Mouse (Mus musculus) kidney, embryonic 14.5 days (tissue): ENCODE data around the gene Gm28048. TPM values are rescaled to one million over a fixed set of nuclear protein-coding genes. Genes with fewer than 3 reads are reported as not detected.

Experiments
- ATAC-seq: fragments of 200-750 bp; cut with Nextera tagmentation; 2 replicates; pipeline ENCODE4 v1.8.0; 2017; ENCODE audit warnings: moderate number of reproducible peaks, mild to moderate bottlenecking, moderate TSS enrichment, moderate library complexity; ENCODE audit not compliant: low FRiP score, low TSS enrichment
- H3K27ac ChIP-seq: fragments of 300-500 bp; sonication (generic); 2 replicates; pipeline ENCODE4 v1.5.1; 2014; ENCODE audit warnings: low read depth, mild to moderate bottlenecking, low read length, moderate library complexity, mixed read lengths
- H3K27me3 ChIP-seq: fragments of 300-500 bp; sonication (generic); 2 replicates; pipeline ENCODE4 v1.6.1; 2014; ENCODE audit warnings: mild to moderate bottlenecking, low read length; ENCODE audit not compliant: control insufficient read depth, insufficient read depth
- H3K36me3 ChIP-seq: fragments of 300-500 bp; sonication (generic); 2 replicates; pipeline ENCODE4 v1.6.1; 2014; ENCODE audit warnings: low read length, mixed read lengths; ENCODE audit not compliant: control insufficient read depth, insufficient read depth
- H3K4me1 ChIP-seq: fragments of 300-500 bp; sonication (generic); 2 replicates; pipeline ENCODE4 v1.6.1; 2014; ENCODE audit warnings: low read length, mixed read lengths; ENCODE audit not compliant: control insufficient read depth, insufficient read depth
- H3K4me2 ChIP-seq: fragments of 300-500 bp; sonication (generic); replicated peaks from 2 replicates; pipeline ENCODE4 v1.6.1; 2014; ENCODE audit warnings: low read depth, mild to moderate bottlenecking, low read length
- H3K4me3 ChIP-seq: fragments of 300-500 bp; sonication (generic); 2 replicates; pipeline ENCODE4 v1.5.1; 2014; ENCODE audit warnings: mild to moderate bottlenecking, low read length
- H3K9ac ChIP-seq: fragments of 300-500 bp; sonication (generic); 2 replicates; pipeline ENCODE4 v1.6.1; 2014; ENCODE audit warnings: low read depth, mild to moderate bottlenecking, low read length, moderate library complexity
- H3K9me3 ChIP-seq: fragments of 300-500 bp; sonication (generic); 2 replicates; pipeline ENCODE4 v1.6.1; 2016; ENCODE audit warnings: low read length; ENCODE audit not compliant: control insufficient read depth
- WGBS: fragments of 180-500 bp; shearing (Covaris S2); extraction: QIAGEN DNeasy Blood & Tissue Kit; methylation state at CpG from one replicate; pipeline ENCODE4 v1.1.7; 2014; 5-methylcytosine and 5-hydroxymethylcytosine counted together
- polyA plus RNA-seq: library from polyadenylated mRNA; unstranded; fragments of >200 nt; fragmentation: Nextera tagmentation; extraction: Ambion mirVana; gene quantifications from 2 replicates; pipeline ENCODE4 v1.2.1, GENCODE M21; 2014

The Gm28048 gene
- polyA plus RNA-seq, 1 experiment from 2014 or later, result 19.7 TPM

DNA sequence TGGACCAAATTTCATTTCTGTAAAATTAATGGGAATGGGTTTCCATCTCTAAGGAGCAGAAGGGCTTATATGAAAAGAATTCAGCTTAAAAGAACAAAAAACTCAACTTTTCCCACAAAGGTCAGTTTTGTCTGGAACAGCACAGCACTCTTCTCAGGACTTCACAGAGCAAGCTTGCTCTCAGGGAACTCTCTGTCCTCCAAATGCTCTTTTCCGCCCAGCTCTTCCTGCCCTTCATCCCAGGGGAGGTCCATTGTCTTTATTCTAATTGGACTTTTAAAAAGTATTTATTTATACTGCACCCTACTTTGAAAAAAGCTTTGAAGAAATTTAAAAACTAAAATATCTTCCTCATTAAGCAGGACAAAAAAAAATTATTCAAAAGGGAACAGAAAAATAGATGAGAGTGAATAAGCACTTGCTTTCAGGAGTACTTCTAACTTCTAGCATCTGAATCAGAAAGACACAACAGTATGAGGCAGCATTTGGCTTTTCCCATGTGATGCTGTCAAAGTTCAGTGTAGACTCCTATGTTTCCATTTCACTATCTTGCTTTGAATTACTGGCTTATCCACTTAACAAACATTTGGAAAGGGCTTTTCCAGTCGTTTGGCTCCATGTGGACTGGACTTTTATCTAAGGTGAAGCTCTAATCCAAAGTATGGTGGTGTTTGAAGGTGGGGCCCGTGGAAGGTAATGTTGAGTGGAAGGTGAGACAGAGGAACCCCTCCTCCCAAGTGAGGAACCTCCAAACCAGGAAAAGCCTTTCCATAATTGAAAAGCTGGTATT lies 101.3 kb downstream of the Gm28048 start:
- Histone ChIP-seq H3K27ac (no peak overlapping the region), H3K4me3 (no peak overlapping the region), H3K36me3 (no peaks in the 10 kb centered on the region), H3K27me3 (no peaks in the 10 kb centered on the region), H3K4me1 (no peaks in the 10 kb centered on the region), H3K9ac (no peak overlapping the region), H3K9me3 (no peaks in the 10 kb centered on the region), H3K4me2 (no peak overlapping the region)
- 74% methylated on average over 3 of the region's 3 CpGs for WGBS
- no peak for ATAC-seq

DNA sequence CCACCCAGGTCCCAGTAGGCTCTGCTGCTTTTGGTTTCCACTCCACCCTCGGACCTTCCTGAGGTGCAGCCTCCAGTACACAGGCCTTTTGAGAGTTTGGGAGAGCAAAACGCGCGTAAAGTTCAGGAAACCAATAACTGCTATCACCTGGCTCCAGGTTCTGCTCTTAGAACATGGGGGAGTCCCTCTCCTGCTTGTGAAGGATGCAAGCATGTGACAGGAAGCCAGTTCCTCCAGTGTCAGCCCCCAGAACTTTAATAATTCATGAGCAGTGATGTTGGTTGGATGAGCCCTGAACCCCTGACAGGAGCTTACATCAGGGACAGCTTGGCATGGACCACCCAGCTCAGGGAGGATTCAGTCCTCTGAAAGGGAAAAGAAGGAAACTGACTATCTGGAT lies 102.2 kb downstream of the Gm28048 start:
- WGBS, result 86% methylated on average over 4 of the region's 4 CpGs
- no peak for ATAC-seq

GRCm38 (mm10) chr11:22876680-22877330 lies 105.1 kb downstream of the Gm28048 start:
- peaks cover 3% of the 10 kb centered on the region for H3K4me1 ChIP-seq
- H3K27me3 ChIP-seq, result no peaks in the 10 kb centered on the region
- no peaks in the 10 kb centered on the region for H3K36me3 ChIP-seq
- no peak overlapping the region for H3K27ac ChIP-seq
- H3K4me3 ChIP-seq, result no peak overlapping the region
- no peak for ATAC-seq
- no peak overlapping the region for H3K9ac ChIP-seq
- H3K4me2 ChIP-seq, result no peak overlapping the region
- 84% methylated on average over 3 of the region's 3 CpGs for WGBS
- H3K9me3 ChIP-seq, result no peaks in the 10 kb centered on the region

More for the DNA sequence above, 102.2 kb downstream of the Gm28048 start:
- Histone ChIP-seq H3K36me3 (no peaks in the 10 kb centered on the region), H3K4me2 (no peak overlapping the region), H3K4me3 (no peak overlapping the region), H3K9me3 (no peaks in the 10 kb centered on the region), H3K27ac (no peak overlapping the region), H3K9ac (no peak overlapping the region), H3K27me3 (no peaks in the 10 kb centered on the region), H3K4me1 (no peaks in the 10 kb centered on the region)

DNA sequence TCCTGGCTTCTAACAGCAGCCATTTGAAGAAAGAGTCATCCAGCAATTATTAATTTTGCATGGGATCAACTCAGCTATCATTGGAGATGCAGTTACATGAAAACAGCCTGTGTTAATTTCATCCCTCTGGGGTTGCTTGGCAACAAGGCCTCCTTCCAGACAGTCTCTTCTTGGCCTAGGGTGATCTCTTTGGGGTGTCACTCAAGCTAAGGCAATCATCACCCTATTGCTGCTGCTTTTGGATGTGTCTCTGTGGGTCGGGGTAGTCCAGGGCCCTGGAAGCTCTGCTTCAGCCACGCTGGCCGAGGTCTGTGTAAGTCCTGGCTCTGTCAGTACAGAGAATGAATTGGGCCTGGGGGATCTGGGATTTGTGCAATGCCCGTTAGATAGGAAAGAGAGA lies 106.6 kb downstream of the Gm28048 start:
- Histone ChIP-seq H3K27ac (no peak overlapping the region), H3K4me2 (no peak overlapping the region), H3K36me3 (no peaks in the 10 kb centered on the region), H3K9ac (no peak overlapping the region), H3K27me3 (no peaks in the 10 kb centered on the region), H3K4me3 (no peak overlapping the region), H3K4me1 (peaks cover 5% of the 10 kb centered on the region), H3K9me3 (no peaks in the 10 kb centered on the region)
- WGBS, result 80% methylated on average over 4 of the region's 4 CpGs
- ATAC-seq, result no peak

DNA sequence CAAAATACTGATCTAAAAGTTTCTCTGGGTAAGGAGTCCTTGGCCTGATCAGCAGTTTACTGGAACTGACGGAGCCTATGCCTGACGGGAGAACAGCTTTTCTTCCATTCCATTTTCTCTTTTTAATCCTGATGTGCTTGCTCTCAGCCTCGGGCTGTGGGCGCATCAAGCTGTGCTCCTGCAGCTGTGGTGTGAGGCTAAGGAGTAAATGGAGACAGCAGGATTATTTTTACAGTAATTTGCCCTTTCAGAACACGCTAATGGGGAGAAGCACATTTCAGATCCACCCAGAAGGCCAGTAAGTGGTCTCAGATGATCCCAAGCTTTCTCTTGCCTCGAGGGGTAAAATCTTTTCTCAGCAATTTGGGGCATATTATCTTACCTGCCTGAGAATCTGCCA lies 107.1 kb downstream of the Gm28048 start:
- ATAC-seq, result no peak
- Histone ChIP-seq H3K9ac (no peak overlapping the region), H3K36me3 (no peaks in the 10 kb centered on the region), H3K4me3 (no peak overlapping the region), H3K4me1 (peaks cover 5% of the 10 kb centered on the region), H3K9me3 (no peaks in the 10 kb centered on the region), H3K27me3 (no peaks in the 10 kb centered on the region), H3K4me2 (no peak overlapping the region), H3K27ac (no peak overlapping the region)
- WGBS, result 75% methylated on average over 6 of the region's 6 CpGs

DNA sequence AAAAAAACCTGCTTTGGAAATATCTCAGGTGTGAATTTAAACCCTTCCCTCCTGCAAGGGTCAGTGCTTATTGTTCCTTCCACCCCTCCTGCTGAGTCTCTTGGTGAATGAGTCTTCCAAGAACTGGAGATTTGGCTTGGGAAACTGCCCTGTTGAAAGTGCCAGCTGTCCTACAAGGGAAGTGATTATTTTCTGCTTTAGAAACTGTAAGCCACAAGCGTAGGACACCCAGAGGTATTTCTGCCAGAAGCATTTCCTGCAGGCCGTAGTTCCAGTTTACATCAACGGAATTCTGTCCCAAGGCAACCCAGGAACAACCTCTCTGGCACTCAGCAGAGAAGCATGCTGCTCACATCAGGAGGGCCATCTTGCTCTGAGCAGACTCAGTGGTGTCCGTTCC lies 108.5 kb downstream of the Gm28048 start:
- Histone ChIP-seq H3K27ac (no peak overlapping the region), H3K4me3 (no peak overlapping the region), H3K27me3 (no peaks in the 10 kb centered on the region), H3K9me3 (no peaks in the 10 kb centered on the region), H3K36me3 (no peaks in the 10 kb centered on the region), H3K4me1 (peaks cover 5% of the 10 kb centered on the region), H3K4me2 (no peak overlapping the region), H3K9ac (no peak overlapping the region)
- WGBS, result 73% methylated on average over 4 of the region's 4 CpGs
- no peak for ATAC-seq

DNA sequence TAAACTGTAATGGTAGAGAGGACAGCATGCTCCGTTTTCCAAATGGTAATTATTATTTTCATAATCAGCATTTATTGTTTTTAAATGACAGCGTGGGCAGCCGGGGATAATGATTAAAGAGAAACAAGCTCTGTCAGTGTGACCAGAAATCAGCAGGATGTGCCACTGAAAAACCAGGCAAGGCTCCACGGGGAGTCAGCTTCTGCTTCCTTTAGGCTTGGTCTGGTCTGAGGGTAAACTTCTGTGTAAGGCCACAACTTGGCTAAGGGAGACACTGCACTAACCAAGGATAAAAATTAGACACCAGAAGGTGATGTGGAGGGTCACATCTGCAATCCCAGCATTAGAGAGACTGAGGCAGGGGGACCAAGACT lies 109.6 kb downstream of the Gm28048 start:
- H3K36me3 ChIP-seq, result no peaks in the 10 kb centered on the region
- peaks cover 5% of the 10 kb centered on the region for H3K4me1 ChIP-seq
- no peaks in the 10 kb centered on the region for H3K27me3 ChIP-seq
- ATAC-seq, result no peak
- H3K4me2 ChIP-seq, result peak overlapping the region; percentile 11; the same call in 1 of the 2 replicates
- H3K9ac ChIP-seq, result no peak overlapping the region
- peak overlapping the region; percentile 47 for H3K27ac ChIP-seq
- WGBS, result 33% methylated on average over 4 of the region's 4 CpGs
- no peak overlapping the region for H3K4me3 ChIP-seq
- H3K9me3 ChIP-seq, result no peaks in the 10 kb centered on the region

GRCm38 (mm10) chr11:22871628-22872306 lies 110.1 kb downstream of the Gm28048 start:
- Histone ChIP-seq H3K27me3 (no peaks in the 10 kb centered on the region), H3K9me3 (no peaks in the 10 kb centered on the region), H3K4me3 (no peak overlapping the region), H3K4me2 (peak overlapping the region; percentile 11; the same call in 1 of the 2 replicates), H3K9ac (no peak overlapping the region), H3K4me1 (peaks cover 5% of the 10 kb centered on the region), H3K27ac (peak overlapping the region; percentile 14; the same call in 1 of the 2 replicates), H3K36me3 (no peaks in the 10 kb centered on the region)
- WGBS, result 57% methylated on average over 7 of the region's 7 CpGs
- peak; percentile 75; the same call in 1 of the 2 replicates for ATAC-seq

GRCm38 (mm10) chr11:22868582-22868981 lies 113.3 kb downstream of the Gm28048 start:
- no peaks in the 10 kb centered on the region for H3K9me3 ChIP-seq
- H3K27ac ChIP-seq, result no peak overlapping the region
- WGBS, result 92% methylated on average over 8 of the region's 8 CpGs
- H3K9ac ChIP-seq, result no peak overlapping the region
- H3K4me1 ChIP-seq, result peaks cover 5% of the 10 kb centered on the region
- H3K4me3 ChIP-seq, result no peak overlapping the region
- 0 out of 2 replicates have a peak, but pooled peaks cover 1% of the 10 kb centered on the region for H3K27me3 ChIP-seq
- H3K36me3 ChIP-seq, result no peaks in the 10 kb centered on the region
- ATAC-seq, result no peak
- no peak overlapping the region for H3K4me2 ChIP-seq
